Mouse (Mus musculus) cerebellum, adult 9-11 months (tissue): ENCODE results near the gene Map1s.

Experiments used
- DNase-seq: peaks from one replicate; pipeline ENCODE4 v3.0.0; 2022

Map1s gene

GRCm38 (mm10) chr8:70900872-70901387 lies 4.8 kb upstream of the Map1s start:
- no peak for DNase-seq

GRCm38 (mm10) chr8:70902211-70902610 lies 3.5 kb upstream of the Map1s start:
- no peak for DNase-seq

GRCm38 (mm10) chr8:70903112-70903511 lies 2.6 kb upstream of the Map1s start:
- no peak for DNase-seq

- no peak for DNase-seq
Observed at GRCm38 (mm10) chr8:70903582-70903981, 2.1 kb upstream of the Map1s start.

GRCm38 (mm10) chr8:70904532-70904931 lies 1.2 kb upstream of the Map1s start:
- no peak for DNase-seq

- DNase-seq = no peak
Observed at GRCm38 (mm10) chr8:70905463-70905830, 285 bp upstream of the Map1s start.

GRCm38 (mm10) chr8:70907518-70907917 lies 1.8 kb downstream of the Map1s start:
- no peak for DNase-seq

GRCm38 (mm10) chr8:70911596-70911995 lies 5.9 kb downstream of the Map1s start:
- DNase-seq = no peak

- DNase-seq = peak; percentile 32
Observed at GRCm38 (mm10) chr8:70912955-70913354, 7.2 kb downstream of the Map1s start.

GRCm38 (mm10) chr8:70913523-70913922 lies 7.8 kb downstream of the Map1s start:
- DNase-seq = no peak

GRCm38 (mm10) chr8:70914704-70915103 lies 9.0 kb downstream of the Map1s start:
- no peak for DNase-seq

- no peak for DNase-seq
Observed at GRCm38 (mm10) chr8:70920049-70920922, 14.6 kb downstream of the Map1s start.

- no peak for DNase-seq
Observed at GRCm38 (mm10) chr8:70924151-70924550, 18.4 kb downstream of the Map1s start.

GRCm38 (mm10) chr8:70925754-70926153 lies 20.0 kb downstream of the Map1s start:
- no peak for DNase-seq

GRCm38 (mm10) chr8:70926396-70926795 lies 20.7 kb downstream of the Map1s start:
- DNase-seq = no peak

- no peak for DNase-seq
Observed at GRCm38 (mm10) chr8:70928096-70928495, 22.4 kb downstream of the Map1s start.

GRCm38 (mm10) chr8:70928778-70929322 lies 23.1 kb downstream of the Map1s start:
- DNase-seq = no peak

GRCm38 (mm10) chr8:70931731-70932130 lies 26.0 kb downstream of the Map1s start:
- DNase-seq = no peak

- DNase-seq = no peak
Observed at GRCm38 (mm10) chr8:70933036-70933435, 27.3 kb downstream of the Map1s start.

- no peak for DNase-seq
Observed at GRCm38 (mm10) chr8:70934786-70935185, 29.1 kb downstream of the Map1s start.

- no peak for DNase-seq
Observed at GRCm38 (mm10) chr8:70937200-70937599, 31.5 kb downstream of the Map1s start.

GRCm38 (mm10) chr8:70941478-70941877 lies 35.7 kb downstream of the Map1s start:
- DNase-seq = no peak

GRCm38 (mm10) chr8:70943187-70943586 lies 37.5 kb downstream of the Map1s start:
- DNase-seq = no peak

GRCm38 (mm10) chr8:70949847-70950246 lies 44.1 kb downstream of the Map1s start:
- no peak for DNase-seq
